ENCODE assay signal across 9 mouse cellular contexts in the genomic region with DNA sequence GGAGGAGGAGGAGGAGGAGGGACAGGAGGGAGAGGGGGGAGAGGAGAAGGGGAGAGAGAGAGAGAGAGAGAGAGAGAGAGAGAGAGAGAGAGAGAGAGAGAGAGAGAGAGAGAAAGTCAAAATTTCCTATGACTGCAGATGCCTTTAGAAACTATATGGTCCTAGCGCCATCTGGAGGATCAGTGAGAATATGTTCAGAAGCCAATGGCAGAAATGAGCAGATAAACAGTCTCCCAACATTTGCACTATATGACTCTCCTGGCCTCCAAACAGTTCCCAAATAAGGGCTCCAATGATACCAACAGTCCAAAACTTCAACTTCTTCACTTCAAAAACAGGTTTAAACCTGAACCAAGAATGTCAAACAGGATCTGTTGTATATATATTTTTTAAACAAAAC.
DNase-seq lines count a peak whose midpoint lies in the region; ATAC-seq and TF ChIP-seq lines count a peak whose summit lies in the region.
"Had no signal": no experiment of that assay in that cellular context is flagged by ENCODE, and none has a peak within 500 bp of the region (broad histone marks: within the 10 kb centered on the region; RNA-seq: fewer than 3 reads in every experiment).

No protein-coding gene starts in this region.

- no peaks in the 10 kb centered on the region for H3K36me3 ChIP-seq in limb, embryonic 14.5 days (ENCODE audit: control insufficient read depth, insufficient read depth, low read length)
- no peaks in the 10 kb centered on the region for H3K36me3 ChIP-seq in limb, embryonic 10.5 days
- H3K36me3 ChIP-seq: limb, embryonic 15.5 days had no signal

- H3K4me2 ChIP-seq in limb, embryonic 14.5 days (replicated peaks; ENCODE audit: low read depth, low read length, severe bottlenecking), result no peak overlapping the region
- H3K4me2 ChIP-seq: limb, embryonic 15.5 days had no signal

- TF ChIP-seq POLR2A in limb, embryonic 14.5 days (IDR thresholded peaks at IDR 0.05; ENCODE audit: borderline replicate concordance, extremely low read depth, insufficient read depth, insufficient read length), result no peak

- no peaks in the 10 kb centered on the region for H3K27me3 ChIP-seq in limb, embryonic 14.5 days (ENCODE audit: control insufficient read depth, insufficient read depth, low read length)
- no peaks in the 10 kb centered on the region for H3K27me3 ChIP-seq in limb, embryonic 10.5 days (ENCODE audit: low read depth, poor library complexity, severe bottlenecking)
- H3K27me3 ChIP-seq: limb, embryonic 15.5 days had no signal

- WGBS in limb, embryonic 14.5 days, result 0% methylated on average over 1 of the region's 1 CpGs
- 0% methylated on average over 1 of the region's 1 CpGs for WGBS in limb, embryonic 10.5 days

- no peak for ATAC-seq in limb, embryonic 14.5 days (ENCODE audit: low FRiP score, low read depth)

- no peaks in the 10 kb centered on the region for H3K4me1 ChIP-seq in limb, embryonic 14.5 days (ENCODE audit: control insufficient read depth, insufficient read depth, low read length)
- no peaks in the 10 kb centered on the region for H3K4me1 ChIP-seq in limb, embryonic 10.5 days
- H3K4me1 ChIP-seq: limb, embryonic 15.5 days had no signal

- DNase-seq in limb, embryonic 14.5 days (ENCODE audit: low spot score), result peak; percentile 76
- no peak for DNase-seq in limb, embryonic 10.5 days (ENCODE audit: low spot score)
- peak; percentile 8 for DNase-seq in adrenal gland, postnatal 25 days
- peak; percentile 83 to 86 for DNase-seq in cerebellum, postnatal 14 days
- peak; percentile 48 to 84 for DNase-seq in layer of hippocampus, adult 18-20 months (ENCODE audit: low spot score in 2 of 2)
- DNase-seq in retina, postnatal 1 day, result peak; percentile 78
- no peak for DNase-seq in ovary, postnatal 36 days (ENCODE audit: low spot score)

- H3K27ac ChIP-seq in limb, embryonic 14.5 days (replicated peaks; ENCODE audit: low read depth, low read length), result no peak overlapping the region
- no peak overlapping the region for H3K27ac ChIP-seq in limb, embryonic 10.5 days
- H3K27ac ChIP-seq: limb, embryonic 15.5 days had no signal

- no peak overlapping the region for H3K4me3 ChIP-seq in limb, embryonic 14.5 days (replicated peaks; ENCODE audit: low read length)
- H3K4me3 ChIP-seq in limb, embryonic 10.5 days, result no peak overlapping the region
- H3K4me3 ChIP-seq: erythroblast, embryonic 14.5 days; limb, embryonic 15.5 days had no signal

- no peaks in the 10 kb centered on the region for H3K9me3 ChIP-seq in limb, embryonic 14.5 days (ENCODE audit: control insufficient read depth, low read length)
- no peaks in the 10 kb centered on the region for H3K9me3 ChIP-seq in limb, embryonic 10.5 days (replicated peaks)
- H3K9me3 ChIP-seq: limb, embryonic 15.5 days had no signal

- no peak overlapping the region for H3K9ac ChIP-seq in limb, embryonic 14.5 days (ENCODE audit: low read depth, low read length, severe bottlenecking)
- H3K9ac ChIP-seq: limb, embryonic 15.5 days had no signal

Comparison
In these comparisons a context has a peak if more than half of its experiments do, and no peak if none do; other contexts are left out.
1. DNase-seq: peak in limb, embryonic 14.5 days (single experiment), adrenal gland, postnatal 25 days (single experiment), cerebellum, postnatal 14 days (2 of 2), layer of hippocampus, adult 18-20 months (2 of 2) and retina, postnatal 1 day (single experiment); none in limb, embryonic 10.5 days (single experiment) and ovary, postnatal 36 days (single experiment).